20 mouse cellular contexts compared by ENCODE assay signal in the genomic region with DNA sequence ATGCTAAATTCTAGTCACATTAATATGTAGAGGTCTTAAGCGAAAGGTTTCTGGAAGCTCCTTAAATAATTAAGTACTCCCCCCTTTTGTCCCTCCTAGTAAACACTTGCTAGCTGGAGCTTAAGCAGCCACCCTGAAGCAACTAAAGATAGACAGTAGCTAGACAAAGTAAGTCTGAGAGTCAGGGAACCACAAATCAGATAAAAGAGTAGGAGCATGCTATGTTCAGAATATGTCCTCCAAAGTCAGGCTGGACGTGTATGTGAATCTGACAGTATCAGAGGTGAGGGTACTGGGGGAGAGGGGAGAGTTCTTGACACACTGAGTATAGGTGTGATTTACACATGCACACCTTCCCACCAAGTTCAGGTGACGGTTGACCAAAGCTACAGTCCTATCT. TPM values are rescaled to one million over a fixed set of nuclear protein-coding genes. Genes with fewer than 3 reads are reported as not detected.
A peak's percentile ranks its signal among the peaks of the same experiment; 100 is the strongest.
DNase-seq lines count a peak whose midpoint lies in the region; ATAC-seq and TF ChIP-seq lines count a peak whose summit lies in the region.
"Had no signal": no experiment of that assay in that cellular context is flagged by ENCODE, and none has a peak within 500 bp of the region (broad histone marks: within the 10 kb centered on the region; RNA-seq: fewer than 3 reads in every experiment).

No protein-coding gene starts in this region.

- WGBS in hindbrain, embryonic 10.5 days = 80% methylated on average over 3 of the region's 3 CpGs
- 82% methylated on average over 3 of the region's 3 CpGs for WGBS in hindbrain, embryonic 11.5 days

- peaks cover 14% of the 10 kb centered on the region; the same call in 1 of the 2 replicates for H3K36me3 ChIP-seq in hindbrain, embryonic 10.5 days
- H3K36me3 ChIP-seq in hindbrain, embryonic 11.5 days (ENCODE audit: control insufficient read depth, insufficient read depth, low read length) = no peaks in the 10 kb centered on the region
- peaks cover 2 to 16% of the 10 kb centered on the region in 2 experiments for H3K36me3 ChIP-seq in MEL (ENCODE audit: control insufficient read depth in 1 of 2, insufficient read depth in 2 of 2, low read length in 2 of 2)
- H3K36me3 ChIP-seq: embryonic facial prominence, embryonic 12.5 days; embryonic facial prominence, embryonic 15.5 days; heart, embryonic 12.5 days; heart, embryonic 15.5 days; hindbrain, embryonic 12.5 days; hindbrain, embryonic 15.5 days had no signal

- H3K4me1 ChIP-seq in hindbrain, embryonic 10.5 days (replicated peaks) = peaks cover 89% of the 10 kb centered on the region
- H3K4me1 ChIP-seq in hindbrain, embryonic 11.5 days (replicated peaks; ENCODE audit: control insufficient read depth, insufficient read depth, low read length) = peaks cover 14% of the 10 kb centered on the region
- peaks cover 10 to 19% of the 10 kb centered on the region in 2 experiments for H3K4me1 ChIP-seq in MEL (ENCODE audit: control insufficient read depth in 1 of 2, insufficient read depth in 2 of 2, low read length in 2 of 2)

- TF ChIP-seq POLR2A in MEL (IDR thresholded peaks at IDR 0.05; ENCODE audit: control insufficient read depth in 1 of 2, insufficient read depth in 1 of 2, low read depth in 1 of 2, low read length in 2 of 2, poor library complexity in 1 of 2) = no peak

- TF ChIP-seq RAD21 in MEL (IDR thresholded peaks at IDR 0.05; ENCODE audit: low read depth, low read length) = no peak

- TF ChIP-seq CTCF in MEL (IDR thresholded peaks at IDR 0.05 in 2 of 3, conservative IDR thresholded peaks at IDR 0.05 in 1 of 3; ENCODE audit: control insufficient read depth in 1 of 3, insufficient read depth in 1 of 3, low read depth in 2 of 3, low read length in 3 of 3, poor library complexity in 1 of 3, severe bottlenecking in 1 of 3) = no peak

- ATAC-seq in hindbrain, embryonic 11.5 days (ENCODE audit: low FRiP score) = no peak
- peak; percentile 16 for ATAC-seq in megakaryocyte progenitor cell, adult 5-6 weeks (replicated peaks; ENCODE audit: poor library complexity)

- H3K79me2 ChIP-seq in MEL (ENCODE audit: control insufficient read depth, insufficient read depth, low read length, poor library complexity) = peaks cover 79% of the 10 kb centered on the region

- H3K27me3 ChIP-seq in hindbrain, embryonic 10.5 days (ENCODE audit: insufficient read depth, poor library complexity, severe bottlenecking) = no peaks in the 10 kb centered on the region
- no peaks in the 10 kb centered on the region for H3K27me3 ChIP-seq in hindbrain, embryonic 11.5 days (ENCODE audit: control insufficient read depth, insufficient read depth, low read length)
- H3K27me3 ChIP-seq in MEL (ENCODE audit: control insufficient read depth in 1 of 2, insufficient read depth in 2 of 2, low read length in 2 of 2) = no peaks in the 10 kb centered on the region
- H3K27me3 ChIP-seq: embryonic facial prominence, embryonic 12.5 days; embryonic facial prominence, embryonic 15.5 days; heart, embryonic 12.5 days; heart, embryonic 15.5 days; hindbrain, embryonic 12.5 days; hindbrain, embryonic 15.5 days had no signal

- no peak for TF ChIP-seq EP300 in MEL (IDR thresholded peaks at IDR 0.05; ENCODE audit: low read depth in 1 of 2, low read length in 2 of 2)

- H3K9ac ChIP-seq in hindbrain, embryonic 11.5 days (ENCODE audit: low read depth, low read length) = no peak overlapping the region
- H3K9ac ChIP-seq in MEL (ENCODE audit: control insufficient read depth, low read depth, low read length, poor library complexity, severe bottlenecking) = no peak overlapping the region
- H3K9ac ChIP-seq: embryonic facial prominence, embryonic 12.5 days; embryonic facial prominence, embryonic 15.5 days; heart, embryonic 12.5 days; heart, embryonic 15.5 days; hindbrain, embryonic 12.5 days; hindbrain, embryonic 15.5 days had no signal

- no peak for DNase-seq in hindbrain, embryonic 10.5 days (ENCODE audit: low spot score)
- DNase-seq in hindbrain, embryonic 11.5 days (ENCODE audit: low spot score) = no peak
- DNase-seq in MEL (ENCODE audit: low read depth, low spot score) = peak; percentile 53
- DNase-seq in neural tube, embryonic 10.5 days (ENCODE audit: extremely low spot score, low spot score) = no peak
- no peak for DNase-seq in kidney, adult 18-20 months
- DNase-seq: cerebellum, adult 11 months; cerebellum, adult 2 months; cerebellum, adult 9-11 months; cerebellum, postnatal 25 days; gastrocnemius, postnatal 25 days; heart, adult 18-20 months; heart, postnatal 10 days; heart, postnatal 36 days had no signal

- H3K4me2 ChIP-seq in hindbrain, embryonic 11.5 days (replicated peaks; ENCODE audit: low read depth, low read length) = no peak overlapping the region
- H3K4me2 ChIP-seq: embryonic facial prominence, embryonic 12.5 days; embryonic facial prominence, embryonic 15.5 days; heart, embryonic 12.5 days; heart, embryonic 15.5 days; hindbrain, embryonic 12.5 days; hindbrain, embryonic 15.5 days had no signal

- no peaks in the 10 kb centered on the region for H3K9me3 ChIP-seq in hindbrain, embryonic 10.5 days
- no peaks in the 10 kb centered on the region for H3K9me3 ChIP-seq in hindbrain, embryonic 11.5 days (ENCODE audit: control insufficient read depth, low read length)
- no peaks in the 10 kb centered on the region for H3K9me3 ChIP-seq in MEL (replicated peaks; ENCODE audit: insufficient read depth, low read length)
- H3K9me3 ChIP-seq: embryonic facial prominence, embryonic 12.5 days; embryonic facial prominence, embryonic 15.5 days; heart, embryonic 12.5 days; heart, embryonic 15.5 days; hindbrain, embryonic 12.5 days; hindbrain, embryonic 15.5 days had no signal

- no peak overlapping the region for H3K4me3 ChIP-seq in hindbrain, embryonic 10.5 days
- no peak overlapping the region for H3K4me3 ChIP-seq in hindbrain, embryonic 11.5 days (ENCODE audit: low read depth, low read length)
- H3K4me3 ChIP-seq in MEL (ENCODE audit: control insufficient read depth in 1 of 2, insufficient read depth in 1 of 2, low read depth in 2 of 2, low read length in 2 of 2) = no peak overlapping the region
- H3K4me3 ChIP-seq: embryonic facial prominence, embryonic 12.5 days; embryonic facial prominence, embryonic 15.5 days; heart, embryonic 12.5 days; heart, embryonic 15.5 days; hindbrain, embryonic 12.5 days; hindbrain, embryonic 15.5 days had no signal

- H3K27ac ChIP-seq in hindbrain, embryonic 10.5 days = peak overlapping the region; percentile 79
- H3K27ac ChIP-seq in hindbrain, embryonic 11.5 days (ENCODE audit: low read depth, low read length) = no peak overlapping the region
- H3K27ac ChIP-seq in MEL (ENCODE audit: control insufficient read depth, low read depth, low read length) = no peak overlapping the region
- H3K27ac ChIP-seq: embryonic facial prominence, embryonic 12.5 days; embryonic facial prominence, embryonic 15.5 days; heart, embryonic 15.5 days; hindbrain, embryonic 15.5 days had no signal

TF ChIP-seq in MEL, 35 proteins besides CTCF, POLR2A, EP300 and RAD21:
- TF ChIP-seq POLR2AphosphoS2 (IDR thresholded peaks at IDR 0.05; ENCODE audit: low read length) = no peak
- peak; percentile 72 for TF ChIP-seq GATA1 (IDR thresholded peaks at IDR 0.05; ENCODE audit: low read depth, low read length)
TF ChIP-seq in MEL: peak in this region for 1.

RNA-seq across cellular contexts. Expression of a gene that starts 43.6 kb away (rescaled TPM):
- polyA plus RNA-seq in hindbrain, embryonic 10.5 days (2016; fragmentation: Nextera tagmentation; extraction: Ambion mirVana) = 113 and 125 TPM in 2 replicates
- 106 and 116 TPM in 2 replicates for polyA plus RNA-seq in hindbrain, embryonic 11.5 days (2014; fragmentation: Nextera tagmentation; extraction: Ambion mirVana)
- total RNA-seq in MEL (2012; rRNA removed) = 191 and 213 TPM in 2 replicates
- 100 to 1,000 TPM; 290 to 643 TPM for polyA plus RNA-seq in MEL (2012; ENCODE audit: insufficient read depth in 1 of 2, insufficient read length in 2 of 2, low read depth in 1 of 2, low replicate concordance in 2 of 2, missing spikeins in 1 of 2)
- 228 and 234 TPM in 2 replicates for total RNA-seq in megakaryocyte progenitor cell, adult 5-6 weeks (2015)
- total RNA-seq in megakaryocyte progenitor cell, adult 5-6 weeks (2017) = 234 and 288 TPM in 2 replicates
